Mouse (Mus musculus) cerebellum, adult 2 months (tissue): ENCODE results near the gene Cap2.

ENCODE experiments used
- CTCF ChIP-seq: fragments of 200-500 bp; IDR thresholded peaks from 2 replicates; pipeline ENCODE4 v1.5.1; 2011; ENCODE audit warnings: low read depth, mild to moderate bottlenecking, control low read depth, low read length, moderate library complexity, borderline replicate concordance; ENCODE audit not compliant: insufficient read depth
- POLR2A ChIP-seq: fragments of 200-500 bp; IDR thresholded peaks from 2 replicates; pipeline ENCODE4 v1.6.1; 2011; ENCODE audit warnings: low read length, control low read depth, borderline replicate concordance; ENCODE audit not compliant: insufficient read depth

- TF ChIP-seq CTCF, result no peak
- TF ChIP-seq POLR2A, result no peak
Observed at GRCm38 (mm10) chr13:46523235-46523634, 21.6 kb downstream of the Cap2 start.
